Mouse (Mus musculus) T-helper 17 cell (primary cell): ENCODE data around the gene Cbl.

Experiments used
- in situ Hi-C, 2 experiments: fragments of 300-600 bp; cut with MboI, MseI; formaldehyde crosslinking; loops; 1 replicate in 1 of 2; 2 replicates in 1 of 2; pipeline ENCODE4 v1.15.1; 2025; ENCODE audit warnings: high pct_unique_total_duplicates in 2 of 2

Gene Cbl

DNA sequence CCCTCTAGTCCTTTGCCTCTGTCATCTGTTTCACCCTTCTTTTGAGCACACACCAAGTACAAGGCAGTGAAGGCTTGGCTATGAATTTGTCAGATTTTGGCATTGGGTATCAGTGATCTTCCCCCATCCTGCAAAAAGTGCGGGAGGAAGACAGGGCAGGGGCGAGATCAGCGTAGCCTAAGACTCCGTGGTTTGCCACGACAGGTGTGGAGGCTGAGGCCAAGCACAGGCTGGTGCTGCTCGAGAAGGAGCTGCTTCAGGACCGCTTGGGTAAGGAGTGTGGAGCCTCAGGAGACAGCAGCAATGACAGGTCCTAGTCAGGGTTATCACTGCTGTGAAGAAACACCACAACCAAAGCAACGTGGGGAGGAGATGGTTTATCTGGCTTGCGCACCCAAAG, 7.6 kb upstream of the Cbl start:
- in situ Hi-C loops = loop anchor here (5.0 kb wide), 3 partner anchors 34 to 116 kb away; no protein-coding TSS in a partner anchor

DNA sequence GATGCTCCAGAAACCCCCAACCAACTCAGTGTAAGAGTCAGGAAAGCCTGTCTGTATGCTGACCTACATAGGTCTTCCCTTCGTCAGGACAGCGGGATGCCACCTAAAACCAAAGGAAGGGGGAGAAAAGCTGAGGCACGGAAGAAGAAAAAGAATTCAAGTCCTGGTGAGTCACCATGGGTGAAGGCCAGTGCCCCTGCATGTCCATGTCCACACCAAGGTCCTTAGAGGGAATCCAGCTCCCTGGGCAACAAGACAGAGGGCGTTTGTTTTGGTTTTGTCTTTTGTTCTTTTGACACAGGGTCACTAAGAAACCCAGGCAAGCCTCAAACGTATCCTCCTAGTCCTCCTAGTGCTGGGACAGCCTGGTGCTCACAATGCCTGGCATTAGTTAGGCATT, 7.1 kb upstream of the Cbl start:
- in situ Hi-C loops = loop anchor here (5.0 kb wide), 3 partner anchors 34 to 116 kb away; no protein-coding TSS in a partner anchor

DNA sequence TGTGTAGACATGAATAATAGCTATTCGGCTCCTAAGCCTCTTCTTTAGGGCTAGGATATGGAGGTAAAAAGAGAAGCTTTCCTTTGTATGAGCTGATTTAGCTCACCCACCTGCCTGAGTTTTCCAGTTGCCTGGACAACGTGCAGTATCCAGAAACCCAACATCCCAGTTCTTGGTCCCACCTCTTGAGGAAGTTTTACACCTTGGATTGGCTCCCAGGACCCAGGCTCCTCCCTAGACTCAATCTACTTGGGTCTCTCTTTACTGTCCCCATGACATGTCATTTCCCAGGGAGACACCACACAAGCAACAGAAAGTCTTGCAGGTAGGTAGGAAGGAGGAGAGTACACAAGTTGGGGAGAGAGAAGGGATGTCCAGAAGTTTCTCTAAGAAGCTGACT, 6.5 kb upstream of the Cbl start, which contains the start of gene Ccdc153:
TSS of gene Ccdc153 (plus strand) at position 278 of the 400 bp plus-strand sequence.
- in situ Hi-C loops = loop anchor here (5.0 kb wide), 3 partner anchors 33 to 117 kb away; no protein-coding TSS in a partner anchor

DNA sequence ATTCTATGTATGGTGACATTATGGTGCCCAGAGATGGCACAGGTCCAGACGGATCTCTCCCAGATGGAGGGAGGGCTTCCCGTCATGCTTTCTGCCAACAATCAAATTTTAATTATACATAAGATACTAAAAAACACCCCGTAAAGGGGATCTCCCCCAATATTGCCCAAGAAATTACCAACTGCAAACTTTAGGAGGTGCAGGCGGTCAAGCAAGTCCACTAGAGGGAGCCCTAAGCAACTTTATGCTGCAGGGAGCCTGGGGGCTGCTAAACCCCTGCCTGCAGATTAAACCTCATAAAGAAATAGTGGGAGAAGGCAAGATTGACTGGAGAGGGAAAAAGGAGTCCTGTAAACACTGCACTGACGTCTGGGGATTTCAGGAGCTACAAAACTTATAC, 5.6 kb upstream of the Cbl start:
- in situ Hi-C loops = loop anchor here in 1 of 2 experiments (5.0 kb wide), 1 partner anchor 98 kb away; no protein-coding TSS in a partner anchor

DNA sequence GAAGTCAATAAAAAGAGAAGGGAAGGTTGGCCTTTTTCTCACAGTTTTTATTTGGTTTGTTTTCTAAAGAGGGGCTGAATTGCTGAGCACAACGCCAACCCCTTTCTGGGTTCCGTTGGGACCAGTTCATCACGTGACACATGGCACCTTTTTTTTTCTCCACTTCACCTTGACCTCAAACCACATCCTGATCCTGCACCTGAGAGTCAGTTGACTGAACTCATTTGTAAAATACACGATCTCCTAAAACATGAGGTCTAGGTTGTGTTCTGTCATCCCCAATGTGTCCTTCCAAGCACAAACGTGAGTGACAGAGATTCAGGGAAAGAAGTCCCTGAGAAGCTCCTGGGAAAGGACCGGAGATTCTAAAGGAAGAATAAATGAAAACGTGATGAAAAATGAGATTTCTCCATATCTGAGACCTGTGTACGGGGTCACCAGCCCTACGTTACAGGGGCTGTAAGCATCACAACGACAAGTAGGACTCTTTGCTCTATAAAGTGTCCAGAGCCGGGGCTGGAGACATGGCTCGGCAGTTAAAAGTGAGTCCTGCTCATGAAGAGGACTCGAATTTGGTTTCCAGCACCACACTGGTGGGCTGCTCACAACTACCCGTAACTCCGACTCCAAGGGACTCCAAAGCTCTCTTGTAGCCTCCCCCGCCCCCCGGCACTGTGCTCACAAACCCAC, 4.8 kb upstream of the Cbl start:
- in situ Hi-C loops = loop anchor here in 1 of 2 experiments (5.0 kb wide), 1 partner anchor 99 kb away; no protein-coding TSS in a partner anchor

DNA sequence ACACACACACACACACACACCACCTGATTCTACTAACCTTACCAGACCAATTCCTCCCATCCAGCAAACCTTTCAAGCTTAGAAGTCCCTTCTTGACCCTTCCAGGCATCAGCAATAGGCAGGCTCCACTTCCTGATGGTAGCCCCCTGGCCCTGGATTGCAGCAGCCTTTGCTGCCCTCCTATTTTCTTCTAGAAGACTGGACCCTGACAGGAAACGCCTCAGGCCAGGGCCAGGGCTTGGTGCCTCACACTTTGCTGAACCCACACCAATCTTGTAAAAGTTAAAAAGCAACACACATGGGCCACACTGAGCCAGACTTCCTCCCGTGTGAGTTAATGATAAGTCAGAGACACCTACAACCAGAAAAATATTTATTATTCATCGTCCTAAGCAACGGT, 3.3 kb upstream of the Cbl start:
- in situ Hi-C loops = loop anchor here in 1 of 2 experiments (5.0 kb wide), 1 partner anchor 100 kb away; no protein-coding TSS in a partner anchor

DNA sequence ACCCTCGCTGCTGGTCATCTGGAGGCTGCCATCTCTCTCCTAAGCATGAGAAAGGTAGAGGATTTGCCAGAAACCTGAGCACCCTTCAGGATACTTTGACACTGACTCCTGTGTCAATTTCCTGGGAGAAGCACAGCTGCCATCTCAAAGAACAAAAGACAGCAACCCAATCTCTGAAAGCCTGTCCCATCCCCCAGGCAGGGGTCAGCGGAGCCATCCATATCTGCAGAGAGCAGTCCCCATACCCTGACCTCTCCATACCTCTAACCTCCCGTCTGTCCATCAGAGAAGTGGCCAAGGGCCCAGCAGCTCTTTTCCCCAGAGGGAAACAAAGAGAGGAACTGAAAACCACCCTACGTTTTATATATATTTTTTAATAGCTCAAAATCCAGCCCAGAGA, 2.8 kb upstream of the Cbl start:
- in situ Hi-C loops = loop anchor here in 1 of 2 experiments (5.0 kb wide), 1 partner anchor 101 kb away; no protein-coding TSS in a partner anchor

DNA sequence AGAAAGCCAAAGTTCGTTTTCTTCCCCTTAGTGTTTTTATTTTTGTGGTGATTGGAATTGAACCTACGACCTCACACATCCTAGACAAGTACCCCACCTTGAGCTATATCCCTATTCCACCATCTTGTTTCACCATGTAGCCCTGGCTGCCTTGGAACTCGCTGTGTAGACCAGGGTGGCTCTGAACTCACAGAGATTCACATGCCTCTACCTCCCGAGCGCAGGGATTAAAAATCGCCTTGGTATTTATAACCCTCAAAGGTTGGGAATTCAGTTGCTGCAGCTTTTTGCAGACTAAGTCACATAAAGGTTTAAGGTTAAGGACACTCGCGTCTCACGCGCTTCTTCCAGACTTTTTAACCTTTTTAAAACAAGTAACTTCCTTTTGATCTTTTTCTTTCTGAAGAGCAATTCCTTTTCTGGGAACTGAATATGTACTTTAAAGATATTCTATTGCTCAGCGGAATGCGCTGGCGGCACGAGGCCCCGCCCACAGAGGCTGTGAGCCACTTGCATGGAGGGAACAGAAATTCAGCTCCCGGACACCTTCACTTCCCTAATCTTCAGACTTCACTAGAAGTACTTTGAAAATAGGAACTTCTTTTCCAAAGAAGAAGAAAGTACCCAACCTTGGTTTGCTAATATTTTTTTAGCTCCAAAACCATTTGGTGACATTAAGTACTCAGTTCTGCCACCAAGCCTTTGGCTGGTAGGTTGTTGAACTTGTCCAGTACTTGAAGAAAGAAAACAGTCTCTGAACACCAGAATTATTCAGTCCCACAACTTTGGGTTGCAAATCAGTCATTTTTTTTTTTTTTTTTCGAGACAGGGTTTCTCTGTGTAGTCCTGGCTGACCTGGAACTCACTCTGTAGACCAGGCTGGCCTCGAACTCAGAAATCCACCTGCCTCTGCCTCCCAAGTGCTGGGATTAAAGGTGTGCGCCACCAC, 904 bp upstream of the Cbl start:
- in situ Hi-C loops = loop anchor here in 1 of 2 experiments (5.0 kb wide), 2 partner anchors 57 to 103 kb away; no protein-coding TSS in a partner anchor

DNA sequence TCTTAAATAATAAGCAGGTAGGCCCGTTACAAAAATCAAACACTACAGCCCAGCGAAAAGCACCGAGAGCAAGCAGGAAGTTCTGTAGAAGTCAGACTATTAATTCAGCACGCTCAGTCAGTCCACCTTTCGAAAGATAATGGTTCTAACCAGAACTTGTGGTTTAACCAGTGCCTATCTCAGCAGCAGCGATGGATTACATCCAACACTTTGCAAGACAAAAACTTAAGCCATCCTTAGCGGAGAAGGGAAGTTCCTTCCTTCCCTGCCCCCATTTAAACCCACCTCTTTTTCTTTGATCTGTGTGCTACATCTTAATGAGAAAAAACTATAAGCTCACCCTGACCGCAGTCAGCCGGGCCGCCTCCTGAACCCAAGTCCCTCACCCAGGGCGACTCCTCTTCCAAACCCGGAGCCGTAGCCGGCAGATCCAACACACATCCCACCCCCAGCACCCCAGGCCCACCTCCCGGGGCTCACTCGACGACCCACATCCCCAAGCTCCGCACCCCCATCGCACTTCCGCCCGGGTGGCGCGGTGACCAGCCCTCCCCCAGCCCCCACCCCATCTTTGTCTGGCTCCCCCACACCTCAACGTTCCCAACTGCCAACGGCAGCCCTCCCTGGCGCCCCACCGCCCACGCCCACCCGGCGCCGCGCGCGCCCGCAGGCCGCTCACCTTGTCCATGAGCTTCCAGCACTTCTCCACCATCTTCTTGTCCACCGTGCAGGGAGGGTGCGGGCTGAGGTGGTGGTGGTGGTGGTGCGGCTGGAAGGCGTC, 638 bp downstream of the Cbl start:
- in situ Hi-C loops = loop anchor here in 1 of 2 experiments (5.0 kb wide), 1 partner anchor 56 kb away; no protein-coding TSS in a partner anchor

DNA sequence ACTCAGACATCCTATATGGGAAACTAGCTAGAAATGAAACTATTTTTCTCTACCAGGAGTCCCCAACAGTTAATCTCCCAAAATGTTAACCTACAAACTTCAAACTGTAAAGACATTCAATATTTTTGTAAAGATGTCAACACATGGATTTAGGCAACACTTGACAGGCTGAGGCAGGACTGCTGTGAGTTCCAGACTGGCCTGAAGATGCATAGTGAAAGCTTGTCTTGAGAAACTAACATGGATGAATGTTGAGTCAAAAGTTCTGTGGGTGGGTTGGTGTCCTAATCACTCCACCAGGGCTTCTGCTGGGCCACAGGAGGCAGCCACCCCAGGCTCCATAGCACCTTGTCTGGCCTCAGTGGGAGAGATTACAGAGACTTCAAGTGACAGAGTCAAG, 2.2 kb downstream of the Cbl start:
- in situ Hi-C loops = loop anchor here in 1 of 2 experiments (5.0 kb wide), 1 partner anchor 54 kb away; no protein-coding TSS in a partner anchor

DNA sequence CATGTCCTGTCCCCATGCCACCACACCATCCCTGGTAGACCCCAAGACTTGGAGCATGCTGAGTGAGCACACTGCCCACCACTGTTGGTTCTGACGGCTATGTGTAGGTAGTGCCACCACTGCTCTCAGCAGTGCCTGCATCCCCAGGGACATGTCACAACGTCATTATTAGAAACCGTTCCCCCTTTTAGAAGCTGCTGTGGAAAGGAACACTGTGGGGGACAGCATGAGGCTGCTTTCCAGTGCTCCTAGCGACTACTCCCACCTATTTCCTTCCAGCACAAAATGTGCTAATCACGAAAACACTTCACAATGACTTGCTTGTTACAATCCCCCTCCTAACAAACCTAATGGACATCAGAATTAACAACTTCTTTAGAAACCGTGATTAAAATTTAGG, 7.9 kb downstream of the Cbl start:
- in situ Hi-C loops = no loop called here

DNA sequence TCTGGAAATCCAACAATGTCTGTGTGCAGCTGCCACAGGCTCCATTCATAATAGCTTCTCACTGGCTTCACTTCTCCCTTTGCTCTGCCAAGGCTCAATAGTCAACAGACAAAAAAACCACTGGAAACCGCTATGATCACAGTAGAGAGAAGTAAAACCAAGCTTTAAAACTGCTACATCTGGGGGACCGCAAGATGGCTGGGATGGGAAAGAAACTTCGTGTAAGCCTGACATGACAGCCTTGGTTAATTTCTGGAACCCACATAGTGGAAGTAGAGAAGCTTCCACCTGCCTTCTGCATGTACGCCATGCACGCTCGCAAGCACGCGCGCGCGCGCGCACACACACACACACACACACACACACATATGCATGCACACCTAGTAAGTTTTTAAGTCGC, 20.3 kb downstream of the Cbl start:
- in situ Hi-C loops = no loop called here

DNA sequence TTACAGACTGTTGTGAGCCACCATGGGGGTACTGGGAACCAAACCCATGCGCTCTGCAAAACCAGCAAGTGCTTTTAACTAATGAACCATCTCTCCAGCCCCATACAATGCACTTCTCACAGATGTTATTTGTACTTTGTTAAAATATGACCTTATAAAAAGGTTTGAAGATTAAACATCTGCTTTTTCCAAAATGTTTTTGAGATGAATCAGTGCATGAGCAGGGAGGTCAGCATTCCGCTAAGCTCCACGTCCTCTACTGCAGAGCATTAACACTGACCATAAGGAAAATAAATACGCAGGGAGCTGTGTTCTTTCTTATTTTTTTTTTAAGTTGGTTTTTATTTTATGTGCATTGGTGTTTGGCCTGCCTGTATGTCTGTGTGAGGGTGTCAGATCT, 21.4 kb downstream of the Cbl start:
- in situ Hi-C loops = no loop called here

DNA sequence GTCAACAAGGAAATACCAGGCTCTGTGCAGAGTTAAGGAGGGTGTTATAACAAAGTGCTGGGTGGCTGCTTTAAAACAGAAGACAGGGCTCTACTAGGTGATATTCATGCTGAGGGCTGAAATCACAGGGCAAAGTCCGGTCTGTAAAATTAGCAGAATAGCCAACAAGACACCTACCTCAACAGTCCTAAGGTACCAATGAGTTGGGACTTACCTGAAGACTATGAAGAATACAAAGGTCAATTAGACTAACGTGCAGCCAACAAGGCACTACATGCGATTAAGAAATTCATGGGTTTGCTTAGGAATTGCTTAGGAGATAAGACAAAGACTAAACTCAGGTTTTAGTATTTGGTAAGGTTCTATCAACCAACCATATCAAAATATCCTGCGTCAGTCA, 24.4 kb downstream of the Cbl start:
- in situ Hi-C loops = loop anchor here in 1 of 2 experiments (5.0 kb wide), 1 partner anchor 33 kb away; the partner anchor contains the start of gene Ccdc153

DNA sequence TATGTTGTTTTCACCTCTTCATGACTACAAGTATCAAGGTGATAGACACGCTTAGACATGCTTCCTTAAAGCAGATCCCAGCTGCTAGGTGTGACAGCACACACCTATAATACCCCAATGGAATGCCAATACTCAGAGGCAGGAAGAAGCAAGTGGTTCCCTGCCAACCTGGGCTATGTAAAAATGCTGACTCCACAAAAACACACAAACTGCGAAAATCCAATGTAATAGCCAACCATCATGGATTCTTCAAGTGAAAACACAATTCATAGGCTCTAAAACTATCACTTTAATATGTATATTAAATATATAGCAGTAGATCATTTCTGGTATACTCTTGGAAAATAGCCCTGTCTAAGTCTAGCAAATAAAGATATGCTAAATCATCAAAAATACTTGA, 26.0 kb downstream of the Cbl start:
- in situ Hi-C loops = loop anchor here in 1 of 2 experiments (5.0 kb wide), 1 partner anchor 34 kb away; the partner anchor contains the start of gene Ccdc153

DNA sequence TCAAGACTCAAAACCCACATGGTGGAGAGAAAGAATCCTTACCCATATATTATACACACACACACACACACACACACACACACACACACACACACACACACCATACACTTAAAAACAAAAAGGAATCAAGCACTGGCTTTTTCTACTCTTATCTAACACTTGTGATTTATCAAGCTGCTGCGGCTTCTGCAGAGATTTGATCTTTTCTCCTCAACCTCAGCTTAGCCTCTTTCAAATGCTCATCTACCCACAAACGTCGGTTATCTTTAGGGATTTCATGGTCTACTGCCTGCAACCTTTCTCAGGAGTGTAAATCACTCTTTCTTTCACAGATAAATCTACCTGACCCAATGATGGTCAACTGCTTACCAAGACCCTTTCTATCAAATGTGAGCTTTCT, 33.4 kb downstream of the Cbl start:
- in situ Hi-C loops = no loop called here

DNA sequence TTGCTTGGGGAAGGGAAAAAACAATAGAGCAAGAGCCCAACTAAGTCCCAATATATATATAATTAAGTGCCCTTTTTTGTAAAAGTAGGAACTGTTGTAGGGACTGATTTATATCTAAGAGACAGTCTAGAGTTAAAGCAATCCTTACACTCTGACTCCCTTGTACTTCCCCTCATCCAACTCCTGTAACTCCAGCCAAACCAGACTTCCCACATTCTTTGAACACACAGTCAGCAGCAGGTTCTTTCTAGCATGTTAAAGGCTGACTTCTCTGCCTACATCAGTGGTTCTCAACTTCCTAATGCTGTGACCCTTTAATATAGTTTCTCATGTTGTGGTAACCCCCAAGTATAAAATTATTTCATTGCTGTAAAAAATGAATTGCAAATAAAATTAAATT, 34.3 kb downstream of the Cbl start:
- in situ Hi-C loops = no loop called here

DNA sequence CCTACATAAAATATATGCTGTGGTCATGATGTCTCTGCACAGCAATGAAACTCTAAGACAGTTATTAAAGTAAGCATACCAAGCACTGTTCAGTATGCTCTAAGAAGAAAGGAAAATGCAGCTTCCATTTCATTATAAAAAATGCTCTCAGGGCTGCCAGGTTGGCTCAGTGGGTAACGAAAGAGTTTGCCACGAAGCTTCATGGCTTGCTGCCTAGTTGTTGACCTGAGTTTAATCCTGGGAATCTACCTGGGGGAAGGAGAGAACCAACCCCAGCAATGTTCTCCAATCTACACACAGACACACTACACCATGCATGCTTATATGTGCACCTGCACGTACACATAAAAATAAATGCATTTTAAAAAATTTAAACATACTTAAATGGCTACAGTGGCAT, 34.7 kb downstream of the Cbl start:
- in situ Hi-C loops = no loop called here

DNA sequence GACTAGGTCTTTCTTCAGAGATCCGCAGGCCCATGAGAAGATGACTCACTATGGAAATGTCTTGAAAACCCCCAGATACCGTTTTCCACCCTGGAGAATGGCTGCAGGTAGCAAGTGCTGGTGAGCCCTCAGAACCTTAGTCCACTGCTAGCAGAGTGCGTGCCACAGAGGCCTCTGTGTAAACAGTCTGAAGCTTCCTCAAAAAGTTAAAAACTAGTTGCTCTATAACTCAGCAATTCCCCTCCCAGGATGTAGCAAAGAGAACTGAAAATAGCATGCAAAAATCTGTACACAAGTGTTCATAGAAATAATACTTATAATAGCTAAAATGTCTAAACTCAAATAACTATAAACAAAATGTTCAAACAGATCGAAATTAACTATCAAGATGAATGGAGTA, 37.5 kb downstream of the Cbl start:
- in situ Hi-C loops = no loop called here

DNA sequence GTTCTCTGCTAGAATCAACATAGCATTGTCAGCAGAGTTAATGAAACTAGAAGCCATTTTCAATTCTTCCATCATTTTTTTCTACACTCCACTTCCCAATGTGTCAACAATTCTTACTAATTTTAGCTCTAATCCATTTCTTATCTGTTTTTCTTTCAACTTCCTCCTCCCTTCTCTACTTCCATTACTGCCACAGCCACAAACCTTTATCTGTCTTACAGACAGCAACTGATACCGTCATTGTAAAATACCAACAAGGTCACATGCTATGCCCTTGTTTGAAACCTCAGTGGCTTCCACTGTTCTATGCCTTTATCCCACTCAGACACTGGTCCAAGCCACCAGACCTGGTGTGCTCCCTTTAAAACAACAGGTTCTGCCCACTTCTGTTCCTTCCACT, 39.8 kb downstream of the Cbl start:
- in situ Hi-C loops = no loop called here

DNA sequence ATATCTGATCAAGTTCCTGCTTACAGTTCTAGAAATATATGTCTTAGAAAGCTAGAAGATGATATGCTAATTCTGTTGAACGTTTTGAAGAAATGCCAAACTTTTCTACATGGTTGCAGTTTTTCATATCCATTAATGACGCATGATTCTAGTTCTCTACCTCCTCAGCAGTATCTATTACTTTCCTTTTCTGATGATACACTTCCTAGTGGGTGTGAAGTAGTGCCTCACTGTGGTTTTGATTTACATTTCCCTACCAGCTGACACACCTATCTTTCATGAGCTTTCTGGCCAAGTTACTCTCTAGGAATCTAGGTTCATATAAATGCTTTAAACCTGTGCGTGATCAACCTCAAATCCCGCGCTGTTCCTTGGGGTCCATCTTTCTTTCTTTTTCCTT, 41.1 kb downstream of the Cbl start:
- in situ Hi-C loops = no loop called here
